ENCODE assay signal across 18 mouse cellular contexts in genomic region chr5:9071360-9071759, GRCm38 (mm10).
"Had no signal": no experiment of that assay in that cellular context is flagged by ENCODE, and none has a peak within 500 bp of the region (broad histone marks: within the 10 kb centered on the region; RNA-seq: fewer than 3 reads in every experiment).

No protein-coding gene starts in this region.

- H3K27ac ChIP-seq: liver, embryonic 14.5 days; midbrain, embryonic 10.5 days; midbrain, embryonic 12.5 days; neural tube, embryonic 12.5 days; stomach, embryonic 15.5 days; stomach, postnatal 0 days had no signal

- H3K9me3 ChIP-seq: midbrain, embryonic 10.5 days; midbrain, embryonic 12.5 days; neural tube, embryonic 12.5 days; stomach, embryonic 15.5 days had no signal

- ATAC-seq: midbrain, embryonic 16.5 days had no signal

- H3K27me3 ChIP-seq: midbrain, embryonic 12.5 days; neural tube, embryonic 12.5 days; stomach, embryonic 15.5 days had no signal

- H3K4me2 ChIP-seq: lung, embryonic 14.5 days; midbrain, embryonic 12.5 days; neural tube, embryonic 12.5 days; stomach, embryonic 15.5 days had no signal

- H3K36me3 ChIP-seq: midbrain, embryonic 10.5 days; midbrain, embryonic 12.5 days; neural tube, embryonic 12.5 days; stomach, embryonic 15.5 days had no signal

- H3K9ac ChIP-seq: liver, embryonic 14.5 days; lung, embryonic 14.5 days; midbrain, embryonic 12.5 days; neural tube, embryonic 12.5 days; stomach, embryonic 15.5 days had no signal

- H3K4me1 ChIP-seq: neural tube, embryonic 12.5 days; stomach, embryonic 15.5 days had no signal

- H3K4me3 ChIP-seq: midbrain, embryonic 10.5 days; midbrain, embryonic 12.5 days; neural tube, embryonic 12.5 days; stomach, embryonic 15.5 days had no signal

- DNase-seq: lung, adult 18-20 months; lung, embryonic 14.5 days; lung, postnatal 10 days; lung, postnatal 4 days; midbrain, embryonic 14.5 days; right cerebral cortex, postnatal 25 days; right cerebral cortex, postnatal 4 days; spleen, adult 18-20 months; thymus, adult 18-20 months; thymus, postnatal 14 days; thymus, postnatal 36 days had no signal
